Mouse (Mus musculus) limb, embryonic 15.5 days (tissue): ENCODE results near the gene Pdzrn3. TPM values are rescaled to one million over a fixed set of nuclear protein-coding genes. Genes with fewer than 3 reads are reported as not detected.

ENCODE experiments used
- ATAC-seq: fragments of 200-750 bp; cut with Nextera tagmentation; 2 replicates; pipeline ENCODE4 v1.8.0; 2017; ENCODE audit warnings: low read depth, moderate TSS enrichment; ENCODE audit not compliant: insufficient number of reproducible peaks, low FRiP score, low TSS enrichment
- H3K27ac ChIP-seq: fragments of 300-500 bp; sonication (generic); 2 replicates; pipeline ENCODE4 v1.5.1; 2015; ENCODE audit warnings: moderate library complexity, mild to moderate bottlenecking, inconsistent platforms
- H3K27me3 ChIP-seq: fragments of 300-500 bp; sonication (generic); 2 replicates; pipeline ENCODE4 v1.6.1; 2015; ENCODE audit warnings: inconsistent platforms
- H3K36me3 ChIP-seq: fragments of 300-500 bp; sonication (generic); 2 replicates; pipeline ENCODE4 v1.6.1; 2015; ENCODE audit warnings: inconsistent platforms
- H3K4me1 ChIP-seq: fragments of 300-500 bp; sonication (generic); 2 replicates; pipeline ENCODE4 v1.6.1; 2015; ENCODE audit warnings: inconsistent platforms
- H3K4me2 ChIP-seq: fragments of 300-500 bp; sonication (generic); 2 replicates; pipeline ENCODE4 v1.6.1; 2015; ENCODE audit warnings: mild to moderate bottlenecking, inconsistent platforms
- H3K4me3 ChIP-seq: fragments of 300-500 bp; sonication (generic); 2 replicates; pipeline ENCODE4 v1.5.1; 2015; ENCODE audit warnings: mild to moderate bottlenecking, inconsistent platforms
- H3K9ac ChIP-seq: fragments of 300-500 bp; sonication (generic); 2 replicates; pipeline ENCODE4 v1.6.1; 2015; ENCODE audit warnings: inconsistent platforms
- H3K9me3 ChIP-seq: fragments of 300-500 bp; sonication (generic); 2 replicates; pipeline ENCODE4 v1.6.1; 2016; ENCODE audit warnings: inconsistent platforms
- WGBS: fragments of 180-500 bp; shearing (Covaris S2); methylation state at CpG from one replicate; pipeline ENCODE4 v1.1.7; 2015; 5-methylcytosine and 5-hydroxymethylcytosine counted together
- polyA plus RNA-seq: library from polyadenylated mRNA; unstranded; fragments of >200 nt; fragmentation: Nextera tagmentation; extraction: Ambion mirVana; gene quantifications from 2 replicates; pipeline ENCODE4 v1.2.1, GENCODE M21; 2015

Pdzrn3 gene
- polyA plus RNA-seq, 1 experiment from 2014 or later, result 11.7 TPM

GRCm38 (mm10) chr6:101320386-101320785 lies 57.3 kb downstream of the Pdzrn3 start:
- 76% methylated on average over 3 of the region's 3 CpGs for WGBS
- Histone ChIP-seq H3K9me3 (no peaks in the 10 kb centered on the region), H3K27me3 (no peaks in the 10 kb centered on the region), H3K4me3 (no peak overlapping the region), H3K9ac (no peak overlapping the region), H3K4me2 (no peak overlapping the region), H3K4me1 (peaks cover 18% of the 10 kb centered on the region), H3K27ac (no peak overlapping the region), H3K36me3 (no peaks in the 10 kb centered on the region)
- no peak for ATAC-seq

GRCm38 (mm10) chr6:101319374-101319967 lies 58.2 kb downstream of the Pdzrn3 start:
- Histone ChIP-seq H3K36me3 (no peaks in the 10 kb centered on the region), H3K4me2 (no peak overlapping the region), H3K9me3 (no peaks in the 10 kb centered on the region), H3K27me3 (no peaks in the 10 kb centered on the region), H3K4me3 (no peak overlapping the region), H3K27ac (peak overlapping the region; percentile 73), H3K9ac (no peak overlapping the region), H3K4me1 (peaks cover 18% of the 10 kb centered on the region)
- ATAC-seq, result 0 out of 2 replicates have a peak, but pooled peaks have one; percentile 55
- WGBS, result 31% methylated on average over 7 of the region's 7 CpGs

GRCm38 (mm10) chr6:101318530-101318929 lies 59.2 kb downstream of the Pdzrn3 start:
- H3K27ac ChIP-seq, result peak overlapping the region; percentile 65
- H3K4me1 ChIP-seq, result peaks cover 18% of the 10 kb centered on the region
- no peak overlapping the region for H3K4me2 ChIP-seq
- no peaks in the 10 kb centered on the region for H3K36me3 ChIP-seq
- no peak overlapping the region for H3K9ac ChIP-seq
- H3K4me3 ChIP-seq, result no peak overlapping the region
- ATAC-seq, result no peak
- H3K27me3 ChIP-seq, result no peaks in the 10 kb centered on the region
- no peaks in the 10 kb centered on the region for H3K9me3 ChIP-seq
- WGBS, result 32% methylated on average over 6 of the region's 6 CpGs

GRCm38 (mm10) chr6:101311446-101311845 lies 66.3 kb downstream of the Pdzrn3 start:
- H3K4me3 ChIP-seq, result no peak overlapping the region
- H3K27me3 ChIP-seq, result no peaks in the 10 kb centered on the region
- peaks cover 30% of the 10 kb centered on the region for H3K4me1 ChIP-seq
- no peak overlapping the region for H3K4me2 ChIP-seq
- no peaks in the 10 kb centered on the region for H3K36me3 ChIP-seq
- H3K27ac ChIP-seq, result no peak overlapping the region
- ATAC-seq, result no peak
- no peaks in the 10 kb centered on the region for H3K9me3 ChIP-seq
- H3K9ac ChIP-seq, result no peak overlapping the region
- 39% methylated on average over 6 of the region's 6 CpGs for WGBS

- Histone ChIP-seq H3K27ac (no peak overlapping the region), H3K4me2 (no peak overlapping the region), H3K4me1 (peaks cover 37% of the 10 kb centered on the region), H3K9me3 (no peaks in the 10 kb centered on the region), H3K9ac (no peak overlapping the region), H3K4me3 (no peak overlapping the region), H3K36me3 (no peaks in the 10 kb centered on the region), H3K27me3 (no peaks in the 10 kb centered on the region)
- 62% methylated on average over 9 of the region's 9 CpGs for WGBS
- no peak for ATAC-seq
Measured at GRCm38 (mm10) chr6:101310491-101310890, 67.2 kb downstream of the Pdzrn3 start.

- Histone ChIP-seq H3K27me3 (no peaks in the 10 kb centered on the region), H3K9ac (no peak overlapping the region), H3K9me3 (no peaks in the 10 kb centered on the region), H3K4me3 (no peak overlapping the region), H3K4me2 (no peak overlapping the region), H3K36me3 (no peaks in the 10 kb centered on the region), H3K27ac (no peak overlapping the region), H3K4me1 (peaks cover 37% of the 10 kb centered on the region)
- ATAC-seq, result no peak
- 61% methylated on average over 11 of the region's 11 CpGs for WGBS
Measured at GRCm38 (mm10) chr6:101307964-101308531, 69.6 kb downstream of the Pdzrn3 start.

GRCm38 (mm10) chr6:101306834-101307233 lies 70.9 kb downstream of the Pdzrn3 start:
- Histone ChIP-seq H3K27me3 (no peaks in the 10 kb centered on the region), H3K27ac (peak overlapping the region; percentile 76), H3K4me3 (no peak overlapping the region), H3K4me2 (no peak overlapping the region), H3K9me3 (no peaks in the 10 kb centered on the region), H3K36me3 (no peaks in the 10 kb centered on the region), H3K9ac (no peak overlapping the region), H3K4me1 (peaks cover 37% of the 10 kb centered on the region)
- WGBS, result 38% methylated on average over 7 of the region's 7 CpGs
- ATAC-seq, result no peak

- Histone ChIP-seq H3K36me3 (no peaks in the 10 kb centered on the region), H3K9me3 (no peaks in the 10 kb centered on the region), H3K4me3 (no peak overlapping the region), H3K27ac (no peak overlapping the region), H3K9ac (no peak overlapping the region), H3K27me3 (no peaks in the 10 kb centered on the region), H3K4me1 (peaks cover 29% of the 10 kb centered on the region), H3K4me2 (no peak overlapping the region)
- 69% methylated on average over 6 of the region's 6 CpGs for WGBS
- no peak for ATAC-seq
Measured at GRCm38 (mm10) chr6:101305543-101305942, 72.2 kb downstream of the Pdzrn3 start.

GRCm38 (mm10) chr6:101303959-101304738 lies 73.5 kb downstream of the Pdzrn3 start:
- Histone ChIP-seq H3K27ac (no peak overlapping the region), H3K27me3 (no peaks in the 10 kb centered on the region), H3K9me3 (no peaks in the 10 kb centered on the region), H3K4me1 (peaks cover 29% of the 10 kb centered on the region; the same call in 1 of the 2 replicates), H3K36me3 (no peaks in the 10 kb centered on the region), H3K4me3 (no peak overlapping the region), H3K4me2 (no peak overlapping the region), H3K9ac (no peak overlapping the region)
- ATAC-seq, result no peak
- 88% methylated on average over 11 of the region's 11 CpGs for WGBS

- H3K36me3 ChIP-seq, result no peaks in the 10 kb centered on the region
- no peak overlapping the region for H3K4me3 ChIP-seq
- H3K4me2 ChIP-seq, result no peak overlapping the region
- no peaks in the 10 kb centered on the region for H3K9me3 ChIP-seq
- no peaks in the 10 kb centered on the region for H3K27me3 ChIP-seq
- WGBS, result 80% methylated on average over 1 of the region's 1 CpGs
- H3K4me1 ChIP-seq, result peaks cover 27% of the 10 kb centered on the region; the same call in 1 of the 2 replicates
- H3K9ac ChIP-seq, result no peak overlapping the region
- ATAC-seq, result no peak
- no peak overlapping the region for H3K27ac ChIP-seq
Measured at GRCm38 (mm10) chr6:101303501-101303900, 74.2 kb downstream of the Pdzrn3 start.

- Histone ChIP-seq H3K36me3 (no peaks in the 10 kb centered on the region), H3K4me1 (peaks cover 25% of the 10 kb centered on the region), H3K4me2 (no peak overlapping the region), H3K4me3 (no peak overlapping the region), H3K9me3 (no peaks in the 10 kb centered on the region), H3K27ac (no peak overlapping the region), H3K27me3 (no peaks in the 10 kb centered on the region), H3K9ac (no peak overlapping the region)
- no peak for ATAC-seq
- 83% methylated on average over 8 of the region's 8 CpGs for WGBS
Measured at GRCm38 (mm10) chr6:101301154-101301553, 76.5 kb downstream of the Pdzrn3 start.

GRCm38 (mm10) chr6:101299434-101299833 lies 78.3 kb downstream of the Pdzrn3 start:
- WGBS, result 94% methylated on average over 2 of the region's 2 CpGs
- H3K4me2 ChIP-seq, result no peak overlapping the region

More at GRCm38 (mm10) chr6:101299434-101299833, 78.3 kb downstream of the Pdzrn3 start:
- Histone ChIP-seq H3K27ac (no peak overlapping the region), H3K9me3 (no peaks in the 10 kb centered on the region), H3K36me3 (no peaks in the 10 kb centered on the region), H3K4me1 (peaks cover 34% of the 10 kb centered on the region), H3K27me3 (no peaks in the 10 kb centered on the region), H3K9ac (no peak overlapping the region), H3K4me3 (no peak overlapping the region)
- ATAC-seq, result no peak
